Mouse (Mus musculus) liver, embryonic 15.5 days (tissue): ENCODE results near the gene Defb43. TPM values are rescaled to one million over a fixed set of nuclear protein-coding genes. Genes with fewer than 3 reads are reported as not detected.

Experiments used
- ATAC-seq: fragments of 200-750 bp; cut with Nextera tagmentation; 2 replicates; pipeline ENCODE4 v1.8.0; 2017; ENCODE audit warnings: moderate number of reproducible peaks, mild to moderate bottlenecking, moderate library complexity; ENCODE audit not compliant: insufficient read depth
- H3K27ac ChIP-seq: fragments of 300-500 bp; sonication (generic); replicated peaks from 2 replicates; pipeline ENCODE4 v1.5.1; 2015; ENCODE audit warnings: mild to moderate bottlenecking, inconsistent platforms
- H3K27me3 ChIP-seq: fragments of 300-500 bp; sonication (generic); 2 replicates; pipeline ENCODE4 v1.6.1; 2015; ENCODE audit warnings: mild to moderate bottlenecking, inconsistent platforms
- H3K36me3 ChIP-seq: fragments of 300-500 bp; sonication (generic); replicated peaks from 2 replicates; pipeline ENCODE4 v1.6.1; 2015; ENCODE audit warnings: moderate library complexity, mild to moderate bottlenecking, inconsistent platforms
- H3K4me1 ChIP-seq: fragments of 300-500 bp; sonication (generic); replicated peaks from 2 replicates; pipeline ENCODE4 v1.6.1; 2015; ENCODE audit warnings: inconsistent platforms
- H3K4me2 ChIP-seq: fragments of 300-500 bp; sonication (generic); 2 replicates; pipeline ENCODE4 v1.6.1; 2015; ENCODE audit warnings: moderate library complexity, mild to moderate bottlenecking, inconsistent platforms
- H3K4me3 ChIP-seq: fragments of 300-500 bp; sonication (generic); replicated peaks from 2 replicates; pipeline ENCODE4 v1.5.1; 2015; ENCODE audit warnings: mild to moderate bottlenecking, inconsistent platforms
- H3K9ac ChIP-seq: fragments of 300-500 bp; sonication (generic); 2 replicates; pipeline ENCODE4 v1.6.1; 2015; ENCODE audit warnings: moderate library complexity, mild to moderate bottlenecking, inconsistent platforms
- H3K9me3 ChIP-seq: fragments of 300-500 bp; sonication (generic); replicated peaks from 2 replicates; pipeline ENCODE4 v1.6.1; 2016; ENCODE audit warnings: inconsistent platforms
- WGBS: fragments of 180-500 bp; shearing (Covaris S2); methylation state at CpG from one replicate; pipeline ENCODE4 v1.1.7; 2015; ENCODE audit warnings: mixed read lengths; ENCODE audit not compliant: insufficient replicate concordance; 5-methylcytosine and 5-hydroxymethylcytosine counted together
- polyA plus RNA-seq: library from polyadenylated mRNA; unstranded; fragments of >200 nt; fragmentation: Nextera tagmentation; extraction: Ambion mirVana; gene quantifications from 2 replicates; pipeline ENCODE4 v1.2.1, GENCODE M21; 2015

Defb43 gene
- polyA plus RNA-seq, 1 experiment from 2014 or later = not detected

GRCm38 (mm10) chr14:63066630-63067310 lies 55.2 kb downstream of the Defb43 start:
- WGBS = 22% methylated on average over 16 of the region's 16 CpGs
- H3K27ac ChIP-seq = peak overlapping the region; percentile 64

More at GRCm38 (mm10) chr14:63066630-63067310, 55.2 kb downstream of the Defb43 start:
- Histone ChIP-seq H3K27me3 (peaks cover 27% of the 10 kb centered on the region), H3K36me3 (no peaks in the 10 kb centered on the region), H3K9me3 (0 out of 2 replicates have a peak, but pooled peaks cover 2% of the 10 kb centered on the region), H3K4me3 (no peak overlapping the region), H3K9ac (no peak overlapping the region), H3K4me1 (peaks cover 48% of the 10 kb centered on the region), H3K4me2 (peak overlapping the region; percentile 23; the same call in 1 of the 2 replicates)
- ATAC-seq = no peak

Other genes starting within 250 kb of the Defb43 start
- 2.6 and 2.7 TPM in 2 replicates for gene Wdfy2, start 174.1 kb upstream of the Defb43 start, polyA plus RNA-seq
- not detected in 2 replicates for gene Defb48, start 27.3 kb upstream of the Defb43 start, polyA plus RNA-seq
- gene Defb47, start 13.7 kb upstream of the Defb43 start, polyA plus RNA-seq = not detected in 2 replicates
- not detected in 2 replicates for gene Defb42, start 35.2 kb downstream of the Defb43 start, polyA plus RNA-seq
- not detected in 2 replicates for gene Defb30, start 38.2 kb downstream of the Defb43 start, polyA plus RNA-seq